Mouse (Mus musculus): ENCODE results near the gene Efcab7. TPM values are rescaled to one million over a fixed set of nuclear protein-coding genes. Genes with fewer than 3 reads are reported as not detected.
A peak's percentile ranks its signal among the peaks of the same experiment; 100 is the strongest.

The Efcab7 gene
- polyA plus RNA-seq, 1 experiment from 2014 or later, result 14.4 TPM

DNA sequence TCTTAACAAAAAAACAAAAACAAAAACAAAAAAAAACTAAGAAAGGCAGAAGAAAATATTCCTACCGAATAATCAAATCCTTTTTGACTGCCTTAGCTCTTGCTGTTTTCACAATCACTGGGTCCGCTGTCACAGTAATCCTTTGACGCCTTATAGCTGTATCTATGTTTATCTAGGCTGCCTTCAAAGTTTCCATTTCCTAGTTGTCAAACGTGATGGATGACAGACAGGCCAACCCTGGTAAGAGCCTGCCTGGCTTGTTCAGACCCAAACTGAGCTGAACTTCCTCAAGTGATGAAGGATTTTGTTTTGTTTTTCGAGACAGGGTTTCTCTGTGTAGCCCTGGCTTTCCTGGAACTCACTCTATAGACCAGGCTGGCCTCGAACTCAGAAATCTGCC, 99.5 kb downstream of the Efcab7 start:
- Histone ChIP-seq H3K4me2 (replicated peaks) (peak overlapping the region; percentile 93), H3K9me3 (ENCODE audit: control insufficient read depth, low read length) (no peaks in the 10 kb centered on the region), H3K27me3 (ENCODE audit: control insufficient read depth, insufficient read depth, low read length) (no peaks in the 10 kb centered on the region), H3K27ac (no peak overlapping the region), H3K9ac (no peak overlapping the region), H3K36me3 (replicated peaks; ENCODE audit: control insufficient read depth, insufficient read depth) (no peaks in the 10 kb centered on the region), H3K4me3 (replicated peaks; ENCODE audit: low read length) (peak overlapping the region; percentile 75; the same call in 1 of the 2 replicates), H3K4me1 (replicated peaks; ENCODE audit: control insufficient read depth, insufficient read depth, low read length) (peaks cover 15% of the 10 kb centered on the region)
- WGBS, result 86% methylated on average over 6 of the region's 6 CpGs
- DNase-seq (ENCODE audit: low spot score) (no peak), ATAC-seq (ENCODE audit: low FRiP score) (no peak)

GRCm38 (mm10) chr4:99929149-99929612, 100.2 kb downstream of the Efcab7 start, which contains the start of gene Pgm1:
Pgm1 (plus strand) TSS chr4:99929414.
- Histone ChIP-seq H3K9me3 (ENCODE audit: control insufficient read depth, low read length) (no peaks in the 10 kb centered on the region), H3K9ac (peak within 1 kb of the TSS; percentile 87), H3K27ac (peak within 1 kb of the TSS; percentile 94), H3K4me1 (replicated peaks; ENCODE audit: control insufficient read depth, insufficient read depth, low read length) (peaks cover 15% of the 10 kb centered on the region), H3K27me3 (ENCODE audit: control insufficient read depth, insufficient read depth, low read length) (no peaks in the 10 kb centered on the region), H3K4me2 (replicated peaks) (peak within 1 kb of the TSS; percentile 93), H3K4me3 (replicated peaks; ENCODE audit: low read length) (peak within 1 kb of the TSS; percentile 75), H3K36me3 (replicated peaks; ENCODE audit: control insufficient read depth, insufficient read depth) (no peaks in the 10 kb centered on the region)
- ATAC-seq (ENCODE audit: low FRiP score) (peak; percentile 84), DNase-seq (ENCODE audit: low spot score) (peak; percentile 51)
- 4% methylated on average over 23 of the region's 23 CpGs for WGBS

DNA sequence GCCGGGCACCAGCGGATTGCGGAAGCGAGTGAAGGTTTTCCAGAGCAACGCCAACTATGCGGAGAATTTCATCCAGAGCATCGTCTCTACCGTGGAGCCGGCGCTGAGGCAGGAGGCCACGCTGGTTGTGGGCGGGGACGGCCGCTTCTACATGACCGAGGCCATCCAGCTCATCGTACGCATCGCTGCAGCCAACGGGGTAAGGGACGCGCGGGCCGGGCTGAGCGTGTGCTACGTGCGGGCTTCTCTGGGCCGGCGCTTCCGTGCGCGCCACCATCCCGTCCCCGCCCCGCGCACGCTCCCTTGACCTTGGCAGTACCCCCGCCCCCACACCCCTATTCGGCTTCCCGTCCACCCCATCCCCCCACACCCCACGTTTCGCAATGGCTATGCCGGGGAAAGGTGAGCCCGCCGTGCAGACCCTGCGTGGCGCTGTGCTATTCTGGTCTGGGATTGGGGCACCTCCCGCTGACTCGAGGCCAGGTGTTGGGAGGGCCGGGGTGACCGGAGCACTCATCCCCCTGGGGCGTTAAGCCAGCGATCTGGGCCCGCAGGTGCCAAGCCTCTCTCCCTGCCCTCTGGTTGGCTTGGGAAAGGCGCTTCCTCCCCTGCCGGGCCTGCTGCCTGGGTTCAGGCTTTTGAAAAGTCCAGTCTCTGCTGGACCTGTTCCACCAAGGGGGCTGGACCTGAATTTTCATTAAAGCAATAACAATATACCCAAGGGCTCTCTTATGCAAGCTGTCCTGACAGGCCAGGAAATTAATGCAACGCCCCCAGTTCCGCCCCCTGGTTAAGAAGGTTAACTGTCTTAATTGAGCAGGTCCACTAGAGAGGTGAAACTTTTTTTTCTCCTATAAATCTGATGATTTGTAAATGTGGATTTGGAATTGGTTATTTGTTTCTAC, 100.9 kb downstream of the Efcab7 start, which contains the start of gene Itgb3bp:
Gene Itgb3bp (minus strand): TSS at position 201 of the 905 bp plus-strand sequence.
- peak within 1 kb of the TSS; percentile 75 for H3K4me3 ChIP-seq (replicated peaks; ENCODE audit: low read length)
- H3K27me3 ChIP-seq (ENCODE audit: control insufficient read depth, insufficient read depth, low read length), result no peaks in the 10 kb centered on the region
- no peaks in the 10 kb centered on the region for H3K9me3 ChIP-seq (ENCODE audit: control insufficient read depth, low read length)
- peak within 1 kb of the TSS; percentile 94 for H3K27ac ChIP-seq
- DNase-seq (ENCODE audit: low spot score) (peak; percentile 71), ATAC-seq (ENCODE audit: low FRiP score) (peak; percentile 94)
- peaks cover 15% of the 10 kb centered on the region for H3K4me1 ChIP-seq (replicated peaks; ENCODE audit: control insufficient read depth, insufficient read depth, low read length)
- H3K36me3 ChIP-seq (replicated peaks; ENCODE audit: control insufficient read depth, insufficient read depth), result no peaks in the 10 kb centered on the region
- peak within 1 kb of the TSS; percentile 93 for H3K4me2 ChIP-seq (replicated peaks)
- H3K9ac ChIP-seq, result peak within 1 kb of the TSS; percentile 87
- under 1% methylated on average over 57 of the region's 57 CpGs for WGBS

DNA sequence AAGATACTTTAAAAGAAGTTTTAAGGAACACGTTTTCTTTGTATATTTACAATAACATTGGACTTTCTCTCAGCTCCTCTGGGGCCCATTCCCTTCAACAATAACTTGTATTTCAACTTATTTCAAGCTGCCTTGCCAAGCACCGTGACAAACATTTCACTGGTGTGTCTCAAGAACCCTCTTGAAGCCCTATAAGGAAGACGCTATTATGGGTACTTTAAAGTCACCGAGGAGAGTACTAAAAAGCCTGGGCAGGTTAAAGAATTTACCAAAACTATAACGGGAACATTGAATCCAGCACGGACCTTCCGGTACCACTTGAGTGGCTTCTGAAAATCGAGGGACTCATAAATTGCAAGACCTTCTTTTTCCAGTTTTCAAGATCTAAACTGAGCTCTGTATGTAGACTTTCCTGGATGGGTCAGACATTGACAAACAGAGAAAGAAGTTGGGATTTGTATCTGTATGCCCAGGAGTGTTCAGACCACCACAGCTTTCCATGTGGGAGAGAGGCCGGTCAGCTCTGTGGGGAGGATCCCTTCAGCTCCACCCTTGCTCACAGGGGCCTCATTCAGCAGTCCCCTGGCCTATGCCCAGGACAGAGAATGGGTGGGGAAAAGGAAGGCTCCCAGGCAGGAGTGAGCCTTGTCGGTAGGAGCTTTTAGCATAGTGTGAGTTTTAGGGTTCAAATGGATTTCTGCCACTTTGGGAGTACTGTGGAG, 101.7 kb downstream of the Efcab7 start:
- DNase-seq (ENCODE audit: low spot score) (no peak), ATAC-seq (ENCODE audit: low FRiP score) (no peak)
- H3K9me3 ChIP-seq (ENCODE audit: control insufficient read depth, low read length), result no peaks in the 10 kb centered on the region
- H3K4me1 ChIP-seq (replicated peaks; ENCODE audit: control insufficient read depth, insufficient read depth, low read length), result peaks cover 15% of the 10 kb centered on the region
- H3K4me2 ChIP-seq (replicated peaks), result peak overlapping the region; percentile 93
- no peak overlapping the region for H3K27ac ChIP-seq
- no peaks in the 10 kb centered on the region for H3K27me3 ChIP-seq (ENCODE audit: control insufficient read depth, insufficient read depth, low read length)
- peak overlapping the region; percentile 87; the same call in 1 of the 2 replicates for H3K9ac ChIP-seq
- no peaks in the 10 kb centered on the region for H3K36me3 ChIP-seq (replicated peaks; ENCODE audit: control insufficient read depth, insufficient read depth)
- H3K4me3 ChIP-seq (replicated peaks; ENCODE audit: low read length), result peak overlapping the region; percentile 75
- WGBS, result 49% methylated on average over 10 of the region's 10 CpGs

DNA sequence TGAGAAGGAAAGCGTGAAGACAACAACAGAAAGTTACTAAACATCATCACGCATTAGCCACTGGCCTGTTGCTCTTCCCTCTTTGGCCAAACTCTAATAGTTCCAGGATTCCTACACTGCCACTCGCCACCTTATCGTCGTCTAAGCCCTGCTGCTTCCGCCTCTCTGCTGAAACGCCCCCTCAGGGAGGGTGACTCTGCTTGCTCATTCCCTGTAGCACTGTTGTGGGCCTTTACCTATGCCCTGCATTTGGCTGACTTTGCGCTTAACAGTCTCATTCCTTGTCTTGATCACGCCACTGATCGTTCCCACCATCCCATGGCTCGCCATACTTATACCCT, 102.2 kb downstream of the Efcab7 start:
- no peak for ATAC-seq (ENCODE audit: low FRiP score)
- peaks cover 15% of the 10 kb centered on the region for H3K4me1 ChIP-seq (replicated peaks; ENCODE audit: control insufficient read depth, insufficient read depth, low read length)
- DNase-seq (ENCODE audit: low spot score), result no peak
- H3K27ac ChIP-seq, result no peak overlapping the region
- peak overlapping the region; percentile 93 for H3K4me2 ChIP-seq (replicated peaks)
- no peak overlapping the region for H3K4me3 ChIP-seq (replicated peaks; ENCODE audit: low read length)
- no peaks in the 10 kb centered on the region for H3K27me3 ChIP-seq (ENCODE audit: control insufficient read depth, insufficient read depth, low read length)
- no peak overlapping the region for H3K9ac ChIP-seq
- H3K36me3 ChIP-seq (replicated peaks; ENCODE audit: control insufficient read depth, insufficient read depth), result no peaks in the 10 kb centered on the region
- 73% methylated on average over 11 of the region's 11 CpGs for WGBS
- H3K9me3 ChIP-seq (ENCODE audit: control insufficient read depth, low read length), result no peaks in the 10 kb centered on the region

DNA sequence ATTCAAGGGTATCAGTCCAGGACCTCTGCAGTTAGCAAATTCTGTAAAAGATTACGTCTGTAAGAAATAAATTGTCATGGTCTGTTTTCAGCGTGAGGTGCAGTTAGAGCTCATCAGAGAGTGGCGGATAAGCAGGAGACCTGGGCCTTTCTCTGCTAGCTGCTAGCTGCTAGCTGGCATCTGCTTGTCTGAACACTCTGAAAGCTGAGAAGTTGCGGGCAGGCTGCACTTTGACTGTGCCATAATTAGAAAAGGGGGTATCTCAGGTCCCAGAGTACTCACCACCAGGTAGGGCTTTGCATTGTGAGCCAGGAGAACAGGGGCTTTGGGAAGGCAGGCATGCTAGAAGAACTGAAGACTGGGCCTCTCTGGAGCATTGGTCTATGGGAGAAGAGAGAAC, 102.8 kb downstream of the Efcab7 start:
- 91% methylated on average over 4 of the region's 4 CpGs for WGBS
- ATAC-seq (ENCODE audit: low FRiP score) (no peak), DNase-seq (ENCODE audit: low spot score) (no peak)
- H3K4me2 ChIP-seq (replicated peaks), result no peak overlapping the region
- no peak overlapping the region for H3K27ac ChIP-seq
- H3K9me3 ChIP-seq (ENCODE audit: control insufficient read depth, low read length), result no peaks in the 10 kb centered on the region
- no peaks in the 10 kb centered on the region for H3K27me3 ChIP-seq (ENCODE audit: control insufficient read depth, insufficient read depth, low read length)
- peaks cover 15% of the 10 kb centered on the region for H3K4me1 ChIP-seq (replicated peaks; ENCODE audit: control insufficient read depth, insufficient read depth, low read length)
- H3K9ac ChIP-seq, result no peak overlapping the region
- no peaks in the 10 kb centered on the region for H3K36me3 ChIP-seq (replicated peaks; ENCODE audit: control insufficient read depth, insufficient read depth)
- H3K4me3 ChIP-seq (replicated peaks; ENCODE audit: low read length), result no peak overlapping the region

DNA sequence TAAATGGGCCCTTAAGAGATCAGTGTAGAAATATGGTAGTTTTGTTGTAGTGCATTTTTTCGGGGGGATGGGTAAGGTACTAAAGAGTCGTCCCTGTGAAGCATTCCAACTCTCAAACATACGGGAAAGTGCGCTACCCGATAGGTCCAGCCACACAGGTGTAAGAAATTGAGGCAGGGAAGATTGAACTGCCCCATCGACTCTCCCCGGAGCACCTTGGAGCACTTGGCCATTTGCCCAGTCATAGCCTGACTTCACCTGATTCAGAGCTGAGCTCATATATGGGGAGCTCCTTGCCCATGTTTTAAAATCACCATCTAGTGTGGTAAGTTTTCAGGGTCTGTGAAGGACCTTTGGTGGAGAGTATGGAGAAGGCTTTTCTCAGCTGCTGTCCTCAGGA, 105.9 kb downstream of the Efcab7 start:
- H3K27me3 ChIP-seq (ENCODE audit: control insufficient read depth, insufficient read depth, low read length), result no peaks in the 10 kb centered on the region
- no peak for DNase-seq (ENCODE audit: low spot score)
- H3K4me3 ChIP-seq (replicated peaks; ENCODE audit: low read length), result no peak overlapping the region
- no peak overlapping the region for H3K27ac ChIP-seq
- no peak for ATAC-seq (ENCODE audit: low FRiP score)
- no peaks in the 10 kb centered on the region for H3K9me3 ChIP-seq (ENCODE audit: control insufficient read depth, low read length)
- 93% methylated on average over 7 of the region's 7 CpGs for whole genome bisulfite sequencing
- H3K36me3 ChIP-seq (replicated peaks; ENCODE audit: control insufficient read depth, insufficient read depth), result no peaks in the 10 kb centered on the region
- H3K4me1 ChIP-seq (replicated peaks; ENCODE audit: control insufficient read depth, insufficient read depth, low read length), result peaks cover 15% of the 10 kb centered on the region
- no peak overlapping the region for H3K4me2 ChIP-seq (replicated peaks)
- no peak overlapping the region for H3K9ac ChIP-seq

- Histone ChIP-seq H3K27me3 (ENCODE audit: control insufficient read depth, insufficient read depth, low read length) (no peaks in the 10 kb centered on the region), H3K4me1 (replicated peaks; ENCODE audit: control insufficient read depth, insufficient read depth, low read length) (peaks cover 2% of the 10 kb centered on the region), H3K27ac (no peak overlapping the region), H3K4me2 (replicated peaks) (no peak overlapping the region), H3K4me3 (replicated peaks; ENCODE audit: low read length) (no peak overlapping the region), H3K9ac (no peak overlapping the region), H3K36me3 (replicated peaks; ENCODE audit: control insufficient read depth, insufficient read depth) (no peaks in the 10 kb centered on the region), H3K9me3 (ENCODE audit: control insufficient read depth, low read length) (no peaks in the 10 kb centered on the region)
- WGBS, result 89% methylated on average over 5 of the region's 5 CpGs
- ATAC-seq (ENCODE audit: low FRiP score), result no peak
- no peak for DNase-seq (ENCODE audit: low spot score)
Measured at GRCm38 (mm10) chr4:99936278-99936677, 107.3 kb downstream of the Efcab7 start.

All from hindbrain, embryonic 14.5 days (tissue).